Mouse (Mus musculus): ENCODE measurements around the gene Lsamp.

The Lsamp gene

DNA sequence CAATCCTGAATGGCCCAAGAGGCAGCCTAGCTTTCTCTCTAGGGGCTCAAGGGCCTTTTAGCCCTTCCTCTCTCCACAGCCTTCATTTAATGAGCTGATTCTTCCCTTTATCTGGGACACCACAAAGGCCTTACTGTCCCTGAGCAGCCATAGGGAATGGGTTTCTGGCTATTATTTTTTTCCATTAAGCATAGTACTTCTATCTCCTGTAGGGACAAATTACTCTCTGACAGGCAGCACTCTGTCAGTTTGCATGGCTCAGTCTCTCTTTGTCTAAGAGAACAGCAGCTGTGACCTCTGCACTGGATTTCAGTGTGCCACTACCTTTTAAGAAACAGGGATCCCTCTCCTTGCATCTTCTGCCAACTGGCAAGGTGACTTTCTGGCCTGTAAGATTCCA, 1251.7 kb downstream of the Lsamp start:
- DNase-seq (ENCODE audit: low read depth, low spot score), result no peak

- DNase-seq (ENCODE audit: low read depth, low spot score), result no peak
These were observed 1258.7 kb downstream of the Lsamp start for GRCm38 (mm10) chr16:41242841-41243240.

DNA sequence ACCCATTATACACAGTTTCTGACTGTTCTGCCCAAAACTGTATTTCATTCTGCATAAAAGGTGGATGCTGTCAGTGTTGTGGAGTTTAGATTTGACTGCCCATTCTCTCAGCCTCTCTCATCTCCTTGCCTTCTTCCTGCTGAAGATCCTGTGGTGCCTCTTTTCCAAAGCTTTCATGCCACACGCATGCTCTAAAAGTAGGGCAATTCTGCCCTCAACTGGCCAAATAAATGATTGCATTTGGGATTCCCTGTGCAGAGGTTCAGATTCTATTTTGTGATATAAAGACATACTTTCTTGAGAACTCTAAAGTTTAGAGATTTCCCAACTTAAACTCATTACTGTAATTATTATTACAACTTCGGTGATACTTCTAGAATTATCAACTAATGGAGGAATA, 1260.5 kb downstream of the Lsamp start:
- peak; percentile 46 for DNase-seq (ENCODE audit: low read depth, low spot score)

GRCm38 (mm10) chr16:41258145-41259035, 1274.2 kb downstream of the Lsamp start:
- peak; percentile 56 for DNase-seq (ENCODE audit: low read depth, low spot score)

DNA sequence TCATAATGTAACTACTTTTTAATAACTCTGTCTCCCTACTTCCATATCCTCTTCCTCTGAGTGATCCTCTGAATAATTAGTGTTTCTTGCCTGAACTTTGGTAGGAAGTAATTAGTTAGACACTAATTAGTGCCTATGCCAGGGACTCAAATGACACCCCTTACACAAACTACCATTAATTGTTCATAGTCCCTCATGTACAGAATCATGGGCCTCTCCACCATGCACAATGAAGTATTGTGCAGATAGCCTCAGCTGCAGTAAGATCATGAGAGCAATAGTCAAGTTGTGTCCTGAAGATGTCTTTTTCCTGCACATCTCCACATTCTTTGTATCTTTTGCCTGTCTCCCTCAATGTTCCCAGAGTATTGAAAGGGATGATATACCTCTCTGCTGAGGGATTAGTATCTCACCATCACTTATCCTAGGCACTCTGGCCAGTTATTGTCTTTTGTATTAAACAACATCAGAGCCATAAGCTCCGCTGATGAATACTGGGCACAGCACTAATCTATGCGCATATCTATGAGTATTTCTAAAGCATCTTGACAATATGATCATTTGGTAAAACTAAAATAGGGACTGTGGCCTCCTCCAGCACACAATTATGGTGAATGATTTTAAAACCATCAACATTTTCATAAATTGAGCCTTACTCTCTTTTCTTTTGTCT, 1292.0 kb downstream of the Lsamp start:
- no peak for DNase-seq (ENCODE audit: low read depth, low spot score)

DNA sequence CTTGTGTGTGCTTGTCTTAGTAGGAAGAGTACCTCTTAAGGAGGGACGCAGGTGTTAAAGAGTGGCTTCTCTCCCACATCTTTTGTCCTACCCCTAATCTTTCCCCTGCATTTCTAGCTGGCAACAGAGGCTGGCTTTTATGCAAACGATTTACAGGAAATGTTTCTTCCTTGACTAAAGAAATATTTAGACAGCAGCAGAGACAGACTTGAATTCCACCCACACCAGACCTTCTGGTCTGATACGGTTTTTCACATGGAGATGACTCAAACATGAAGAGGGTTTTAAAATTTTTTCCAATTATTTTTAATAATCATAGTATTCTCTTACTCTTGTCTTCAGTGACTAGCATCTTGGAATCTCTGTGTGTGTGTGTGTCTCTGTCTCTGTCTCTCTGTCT, 1333.8 kb downstream of the Lsamp start:
- DNase-seq (ENCODE audit: low read depth, low spot score), result no peak

DNA sequence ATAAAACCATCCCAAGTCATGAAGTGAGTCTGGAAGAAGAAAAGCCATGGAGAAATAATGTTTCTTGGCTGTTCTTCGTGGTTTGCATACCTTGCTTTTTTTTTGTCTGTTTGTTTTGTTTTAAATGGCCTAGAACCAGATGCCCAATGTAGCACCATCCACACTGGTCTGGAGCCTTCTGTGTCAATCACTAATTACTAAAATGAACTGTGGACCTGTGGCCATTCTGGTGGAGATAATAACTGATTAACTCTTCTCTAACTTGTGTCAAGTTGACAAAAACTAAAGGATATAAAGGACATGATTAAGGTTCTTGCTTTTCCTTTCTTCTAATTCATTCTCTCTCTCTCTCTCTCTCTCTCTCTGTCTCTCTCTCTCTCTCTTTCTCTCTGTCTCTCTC, 1359.3 kb downstream of the Lsamp start:
- no peak for DNase-seq (ENCODE audit: low read depth, low spot score)

DNA sequence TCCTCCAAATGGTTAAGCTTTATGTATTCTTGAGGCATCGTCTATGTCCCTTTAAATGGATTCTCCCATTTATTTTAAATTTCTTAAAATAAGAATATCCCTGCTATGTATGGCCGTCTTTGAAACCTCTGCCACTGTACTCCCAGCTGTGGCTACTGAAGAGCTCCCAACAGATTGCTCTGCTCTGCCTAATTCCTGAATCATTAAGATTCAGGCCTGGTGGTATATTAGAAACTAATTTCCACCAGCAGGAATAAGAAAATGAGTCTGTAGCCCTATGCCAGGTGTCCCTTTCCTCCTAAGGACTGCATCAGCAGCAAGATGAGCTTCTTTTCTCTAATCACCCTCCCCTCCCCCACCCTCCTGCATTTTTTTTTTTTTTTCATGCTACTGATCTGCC, 1381.0 kb downstream of the Lsamp start:
- DNase-seq (ENCODE audit: low read depth, low spot score), result no peak

GRCm38 (mm10) chr16:41383702-41384101, 1399.5 kb downstream of the Lsamp start:
- no peak for DNase-seq (ENCODE audit: low read depth, low spot score)

GRCm38 (mm10) chr16:41384288-41384687, 1400.1 kb downstream of the Lsamp start:
- no peak for DNase-seq (ENCODE audit: low read depth, low spot score)

- DNase-seq (ENCODE audit: low read depth, low spot score), result peak; percentile 23
These were observed 1424.7 kb downstream of the Lsamp start for GRCm38 (mm10) chr16:41408850-41409249.

DNA sequence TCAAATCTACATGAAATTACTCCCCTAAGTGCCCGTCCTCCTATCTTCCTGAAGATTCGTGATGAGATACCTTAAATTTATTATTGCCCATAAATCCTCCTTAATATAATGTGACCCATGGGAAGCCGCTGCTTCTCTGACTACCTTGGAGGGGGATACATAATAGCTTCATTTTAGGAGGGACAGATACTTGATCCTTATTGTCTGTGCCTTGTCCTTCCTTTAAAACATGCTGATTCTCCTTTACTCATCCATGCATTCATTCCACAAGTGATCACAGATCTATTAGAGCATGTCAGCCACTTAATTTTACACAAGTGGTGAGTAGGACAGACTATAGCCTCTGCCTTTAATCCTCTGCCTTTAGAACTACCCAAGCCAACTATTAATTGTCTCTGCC, 1426.5 kb downstream of the Lsamp start:
- DNase-seq (ENCODE audit: low read depth, low spot score), result no peak

GRCm38 (mm10) chr16:41417363-41417762, 1433.2 kb downstream of the Lsamp start:
- DNase-seq (ENCODE audit: low read depth, low spot score), result no peak

DNA sequence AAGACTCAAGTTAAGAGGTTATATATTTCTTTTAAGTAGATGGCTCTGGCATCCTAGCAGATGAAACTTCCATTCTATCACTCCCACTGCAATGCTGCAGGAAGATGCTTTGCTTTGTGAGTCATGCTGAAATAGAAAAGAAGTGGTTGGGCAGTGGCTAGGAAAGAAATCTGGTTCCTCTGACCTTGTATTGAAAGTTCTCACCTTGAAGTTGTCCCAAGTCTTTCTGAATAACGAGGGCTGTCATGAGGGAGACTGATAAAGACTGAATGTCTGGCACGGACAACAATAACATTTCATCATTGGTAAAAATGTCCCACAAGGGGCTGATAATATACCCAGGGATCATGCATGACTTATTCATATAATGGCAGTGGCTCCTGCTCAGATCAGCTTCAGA, 1483.2 kb downstream of the Lsamp start:
- DNase-seq (ENCODE audit: low read depth, low spot score), result no peak

DNA sequence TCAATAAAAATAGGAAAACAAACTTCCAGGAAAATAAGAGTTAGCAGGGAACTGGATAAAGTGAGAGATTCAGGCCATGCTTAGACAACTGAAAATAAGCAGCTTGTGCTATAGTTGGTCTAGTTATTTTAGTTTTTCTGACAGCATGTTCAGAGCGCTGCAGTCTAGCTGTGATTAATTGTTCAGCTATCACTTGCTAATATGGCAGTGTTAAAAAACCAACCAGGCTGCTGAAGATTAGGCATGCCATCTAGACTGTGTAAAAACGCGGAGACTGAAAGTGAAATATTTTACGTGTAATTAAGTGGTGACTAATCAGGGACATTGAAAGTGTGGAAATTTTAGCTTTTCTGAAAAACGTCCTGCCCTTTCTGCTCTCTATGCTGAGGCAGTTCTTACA, 1494.5 kb downstream of the Lsamp start:
- no peak for DNase-seq (ENCODE audit: low read depth, low spot score)

DNA sequence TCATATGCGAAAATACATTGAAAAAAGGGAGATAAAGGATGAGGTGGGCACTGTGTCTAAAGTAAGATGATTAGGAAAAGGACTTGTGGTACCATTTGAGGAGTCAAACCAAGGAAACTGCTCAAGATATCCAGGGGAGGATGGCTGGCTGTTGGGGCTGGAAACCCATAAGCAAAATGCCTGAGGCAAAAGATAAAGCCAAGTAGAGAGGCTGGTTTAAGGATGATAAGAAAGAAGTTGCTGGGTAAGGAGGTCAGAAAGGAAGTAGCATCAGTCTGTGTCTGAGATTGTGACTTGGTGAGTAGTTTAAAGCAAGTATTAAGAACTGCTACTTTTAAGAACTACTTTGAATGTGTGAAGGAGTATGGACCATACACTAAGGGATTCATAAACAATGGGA, 1497.7 kb downstream of the Lsamp start:
- no peak for DNase-seq (ENCODE audit: low read depth, low spot score)

DNA sequence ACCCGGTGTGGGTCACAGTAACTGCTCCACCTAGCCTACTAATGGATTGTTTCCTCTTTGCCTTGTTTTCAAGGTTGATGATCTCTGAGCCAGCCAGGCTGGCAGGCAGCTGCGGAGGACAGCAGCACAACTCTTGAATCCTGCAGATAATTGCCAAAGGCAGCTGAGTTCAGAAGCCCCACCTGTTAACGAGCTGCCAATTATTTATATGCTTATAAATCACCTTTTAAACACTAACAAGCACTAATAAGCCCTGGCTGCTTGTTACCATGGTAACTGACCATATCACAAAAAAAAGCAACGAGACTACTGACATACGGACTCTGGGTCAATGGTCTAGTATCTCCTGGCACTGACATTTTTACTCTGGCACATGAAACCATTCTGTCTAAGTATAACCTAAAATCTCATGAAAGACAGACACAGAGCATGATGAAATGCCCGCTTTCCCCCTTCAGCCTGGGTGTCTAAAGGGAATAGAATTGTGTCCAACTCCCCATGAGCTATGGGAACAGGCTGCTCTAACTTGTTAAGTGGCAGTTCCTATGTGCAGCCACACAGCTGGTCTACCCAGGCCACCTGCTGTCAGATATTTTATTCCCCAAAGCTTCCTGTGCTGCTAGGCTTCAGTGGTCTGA, 1526.9 kb downstream of the Lsamp start:
- no peak for DNase-seq (ENCODE audit: low read depth, low spot score)

DNA sequence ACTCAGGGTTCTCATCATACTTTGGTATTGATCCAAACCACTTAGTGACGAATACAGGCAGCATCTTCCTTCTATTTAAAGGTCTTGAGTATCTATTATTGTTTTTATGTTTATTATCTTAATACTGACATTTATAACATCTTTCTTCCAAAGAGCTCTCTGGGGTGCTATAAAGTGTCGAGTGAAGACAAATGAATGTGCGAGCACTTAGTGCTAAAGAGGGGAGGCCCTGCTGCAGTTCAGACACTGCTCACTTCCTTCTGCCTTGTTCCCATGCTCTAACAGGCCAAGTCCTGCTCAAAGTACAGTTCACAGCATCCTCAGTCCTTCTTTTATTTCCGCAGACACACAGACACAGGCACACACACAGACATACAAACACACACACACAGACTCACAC, 1537.4 kb downstream of the Lsamp start:
- no peak for DNase-seq (ENCODE audit: low read depth, low spot score)

DNA sequence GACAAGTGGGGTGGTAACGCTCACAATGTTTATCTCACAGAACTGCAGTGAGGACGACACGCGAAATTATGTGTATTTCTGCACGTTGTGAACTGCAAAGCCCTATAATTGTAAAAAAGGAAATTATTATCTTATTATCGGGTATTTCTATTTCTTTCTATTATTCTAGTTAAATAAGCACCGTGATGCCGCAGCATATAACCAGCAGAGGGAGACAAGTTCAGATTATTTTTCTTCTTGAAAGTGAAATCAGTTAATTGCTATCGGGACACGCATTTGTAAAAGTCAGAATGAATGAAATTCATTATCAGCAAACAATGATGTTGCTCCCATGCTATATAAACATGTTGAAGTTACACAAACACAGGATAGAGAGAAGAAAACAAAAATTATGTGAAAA, 1540.1 kb downstream of the Lsamp start:
- no peak for DNase-seq (ENCODE audit: low read depth, low spot score)

DNA sequence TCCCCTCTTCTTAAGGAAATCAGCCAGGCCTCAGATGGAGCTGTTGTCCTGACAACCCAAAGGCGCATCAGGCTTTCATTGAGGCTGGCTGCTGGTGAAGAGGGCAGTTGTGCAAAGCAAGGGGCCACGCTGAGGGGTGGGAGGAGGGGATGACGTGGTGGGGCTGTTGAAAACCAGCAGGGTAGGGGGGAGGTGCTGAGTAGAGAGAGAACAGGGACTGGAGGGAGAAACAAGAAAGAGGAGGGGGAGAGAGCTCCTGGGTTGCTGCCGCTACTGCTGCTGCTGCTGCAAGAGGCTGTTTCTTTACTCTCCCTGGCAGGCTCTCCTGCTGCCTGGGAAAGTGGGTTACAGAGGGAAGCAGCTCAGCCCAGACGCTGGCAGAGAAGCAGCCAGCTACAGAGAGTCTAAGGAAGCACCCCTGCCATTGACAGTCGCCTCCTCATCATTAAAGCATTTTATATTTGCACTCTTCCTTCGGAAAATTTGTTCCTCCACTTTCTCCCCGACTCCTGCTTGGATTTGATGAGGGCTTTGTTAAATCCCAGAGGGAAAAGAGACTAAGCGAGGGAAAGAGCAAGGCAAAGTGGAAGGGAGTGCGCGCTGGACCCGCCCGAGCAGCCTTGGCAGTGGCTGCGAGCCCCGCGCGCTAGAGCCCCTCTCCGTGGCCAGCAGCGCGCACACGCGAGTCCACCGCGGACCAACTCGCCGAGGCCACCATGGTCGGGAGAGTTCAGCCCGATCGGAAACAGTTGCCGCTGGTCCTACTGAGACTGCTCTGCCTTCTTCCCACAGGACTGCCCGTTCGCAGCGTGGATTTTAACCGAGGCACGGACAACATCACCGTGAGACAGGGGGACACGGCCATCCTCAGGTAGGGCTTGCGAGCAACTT, 1548.7 kb downstream of the Lsamp start:
- peak; percentile 11 for DNase-seq (ENCODE audit: low read depth, low spot score)

DNA sequence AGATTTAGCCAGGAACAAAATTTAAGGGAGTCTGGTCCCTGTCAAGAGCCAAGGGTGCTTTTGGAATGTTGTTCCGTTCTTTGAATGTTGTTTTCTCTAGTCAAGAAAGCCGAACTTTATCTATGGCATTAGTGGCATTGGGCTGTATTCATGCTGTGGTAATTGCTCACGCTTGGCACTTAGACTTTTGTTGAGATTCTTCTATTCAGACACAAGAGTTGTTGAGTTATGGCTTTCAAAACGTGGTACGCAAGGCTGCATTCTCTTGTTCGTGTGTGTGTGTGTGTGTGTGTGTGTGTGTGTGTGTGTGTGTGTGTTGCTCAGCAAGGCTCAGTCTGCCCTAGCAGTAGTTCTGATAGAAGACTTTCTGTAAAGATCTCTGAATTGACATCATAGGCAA, 1549.5 kb downstream of the Lsamp start:
- no peak for DNase-seq (ENCODE audit: low read depth, low spot score)

- no peak for DNase-seq (ENCODE audit: low read depth, low spot score)
These were observed 1551.6 kb downstream of the Lsamp start for GRCm38 (mm10) chr16:41535806-41536205.
